Mouse (Mus musculus) CH12.LX (cell line): ENCODE data around the gene Amt. TPM values are rescaled to one million over a fixed set of nuclear protein-coding genes. Genes with fewer than 3 reads are reported as not detected.

Experiments
- DNase-seq: peaks from one replicate; pipeline ENCODE4 v3.0.0-alpha.2; 2013; ENCODE audit errors: extremely low read depth
- H3K27ac ChIP-seq: 2 replicates; pipeline ENCODE4 v1.5.1; 2012; ENCODE audit warnings: low read depth, mild to moderate bottlenecking, control low read depth, moderate library complexity; ENCODE audit not compliant: insufficient read depth
- H3K27me3 ChIP-seq: replicated peaks from 2 replicates; pipeline ENCODE3; 2012; ENCODE audit warnings: inconsistent platforms
- H3K36me3 ChIP-seq, 2 experiments: replicated peaks in 1 of 2; 2 replicates each; pipeline versions ENCODE3 to v1.6.1; 2012; ENCODE audit warnings: inconsistent platforms in 1 of 2, low read length in 1 of 2, mild to moderate bottlenecking in 1 of 2, mixed read lengths in 1 of 2, moderate library complexity in 1 of 2; ENCODE audit not compliant: control insufficient read depth in 1 of 2, insufficient read depth in 1 of 2
- H3K4me1 ChIP-seq, 2 experiments: 2 replicates each; pipeline ENCODE4 v1.6.1; 2012; ENCODE audit warnings: inconsistent platforms in 1 of 2, moderate library complexity in 1 of 2; ENCODE audit not compliant: insufficient read depth in 2 of 2, control insufficient read depth in 1 of 2
- H3K4me2 ChIP-seq: 2 replicates; pipeline ENCODE4 v1.6.1; 2012; ENCODE audit warnings: low read depth, mild to moderate bottlenecking, control low read depth; ENCODE audit not compliant: poor library complexity, insufficient read depth, severe bottlenecking
- H3K4me3 ChIP-seq, 3 experiments: fragments of 150-350 bp in 1 of 3; sonication (generic) in 1 of 3; replicated peaks in 1 of 3; 2 replicates each; pipeline versions ENCODE3 to v1.5.1; 2011 to 2012; ENCODE audit warnings: low read depth in 2 of 3, low read length in 2 of 3, mild to moderate bottlenecking in 2 of 3, moderate library complexity in 2 of 3, control low read depth in 1 of 3, improper control_type of control experiment in 1 of 3, inconsistent platforms in 1 of 3, mixed read lengths in 1 of 3; ENCODE audit not compliant: poor library complexity in 1 of 3
- H3K79me2 ChIP-seq: replicated peaks from 2 replicates; pipeline ENCODE4 v1.6.1; 2012; ENCODE audit warnings: mild to moderate bottlenecking, moderate library complexity; ENCODE audit not compliant: control insufficient read depth, poor library complexity, insufficient read depth, severe bottlenecking; ENCODE audit errors: extremely low read depth
- H3K9ac ChIP-seq: 2 replicates; pipeline ENCODE4 v1.6.1; 2012; ENCODE audit warnings: low read depth, mild to moderate bottlenecking, control low read depth, moderate library complexity; ENCODE audit not compliant: insufficient read depth
- H3K9me3 ChIP-seq: replicated peaks from 2 replicates; pipeline ENCODE3; 2012; ENCODE audit warnings: low read length, inconsistent platforms, mixed read lengths
- CHD1 ChIP-seq: IDR thresholded peaks from 2 replicates; pipeline ENCODE4 v1.6.1; 2012; ENCODE audit warnings: low read depth, low read length, improper control_type of control experiment, inconsistent platforms
- CHD2 ChIP-seq: IDR thresholded peaks from 2 replicates; pipeline ENCODE4 v1.6.1; 2011; ENCODE audit warnings: low read length, improper control_type of control experiment
- CTCF ChIP-seq, 2 experiments: IDR thresholded peaks in 1 of 2; conservative IDR thresholded peaks in 1 of 2; 2 replicates each; pipeline ENCODE4 v1.5.1; 2011 to 2012; ENCODE audit warnings: low read depth in 2 of 2, low read length in 2 of 2, improper control_type of control experiment in 1 of 2, inconsistent platforms in 1 of 2, mild to moderate bottlenecking in 1 of 2, moderate library complexity in 1 of 2
- E2F4 ChIP-seq: IDR thresholded peaks from 2 replicates; pipeline ENCODE4 v1.6.1; 2011; ENCODE audit warnings: low read depth, low read length, improper control_type of control experiment; ENCODE audit not compliant: insufficient replicate concordance
- ETS1 ChIP-seq: conservative IDR thresholded peaks from 2 replicates; pipeline ENCODE4 v1.6.1; 2012; ENCODE audit warnings: low read depth, mild to moderate bottlenecking, inconsistent platforms, low read length, improper control_type of control experiment, moderate library complexity
- GABPA ChIP-seq: IDR thresholded peaks from 2 replicates; pipeline ENCODE4 v1.6.1; 2012; ENCODE audit warnings: low read depth, low read length, improper control_type of control experiment, inconsistent platforms; ENCODE audit not compliant: insufficient replicate concordance
- HCFC1 ChIP-seq: IDR thresholded peaks from 2 replicates; pipeline ENCODE4 v1.6.1; 2012; ENCODE audit warnings: low read depth, mild to moderate bottlenecking, inconsistent platforms, low read length, improper control_type of control experiment
- IRF4 ChIP-seq: IDR thresholded peaks from 2 replicates; pipeline ENCODE4 v1.6.1; 2014; ENCODE audit warnings: low read depth, mild to moderate bottlenecking, inconsistent platforms, low read length, improper control_type of control experiment
- JUN ChIP-seq: IDR thresholded peaks from 2 replicates; pipeline ENCODE4 v1.6.1; 2011; ENCODE audit warnings: low read depth, mild to moderate bottlenecking, low read length, improper control_type of control experiment, moderate library complexity; ENCODE audit not compliant: insufficient read depth
- JUND ChIP-seq: conservative IDR thresholded peaks from 2 replicates; pipeline ENCODE4 v1.6.1; 2011; ENCODE audit warnings: low read depth, low read length, improper control_type of control experiment
- KAT2A ChIP-seq: IDR thresholded peaks from 2 replicates; pipeline ENCODE4 v1.6.1; 2012; ENCODE audit warnings: low read length, improper control_type of control experiment, inconsistent platforms; ENCODE audit not compliant: insufficient replicate concordance
- MAFK ChIP-seq: IDR thresholded peaks from 2 replicates; pipeline ENCODE4 v1.6.1; 2011; ENCODE audit warnings: low read length, improper control_type of control experiment; ENCODE audit not compliant: insufficient replicate concordance
- MAX ChIP-seq: IDR thresholded peaks from 2 replicates; pipeline ENCODE4 v1.6.1; 2011; ENCODE audit warnings: low read length, improper control_type of control experiment
- MAZ ChIP-seq: IDR thresholded peaks from 2 replicates; pipeline ENCODE4 v1.6.1; 2012; ENCODE audit warnings: low read depth, mild to moderate bottlenecking, inconsistent platforms, low read length, improper control_type of control experiment, moderate library complexity
- MXI1 ChIP-seq: IDR thresholded peaks from 2 replicates; pipeline ENCODE4 v1.6.1; 2011; ENCODE audit warnings: mild to moderate bottlenecking, low read depth, low read length, improper control_type of control experiment
- MYC ChIP-seq: IDR thresholded peaks from 2 replicates; pipeline ENCODE4 v1.6.1; 2011; ENCODE audit warnings: low read depth, mild to moderate bottlenecking, improper control_type of control experiment, low read length
- NELFE ChIP-seq: IDR thresholded peaks from 2 replicates; pipeline ENCODE4 v1.6.1; 2011; ENCODE audit warnings: low read depth, low read length, improper control_type of control experiment
- PAX5 ChIP-seq: IDR thresholded peaks from 2 replicates; pipeline ENCODE4 v1.6.1; 2012; ENCODE audit warnings: low read length, inconsistent platforms, mixed read lengths
- POLR2A ChIP-seq: IDR thresholded peaks from 2 replicates; pipeline ENCODE4 v1.6.1; 2011; ENCODE audit warnings: low read depth, mild to moderate bottlenecking, improper control_type of control experiment, low read length
- POLR2AphosphoS2 ChIP-seq: IDR thresholded peaks from 2 replicates; pipeline ENCODE4 v1.6.1; 2011; ENCODE audit warnings: low read depth, low read length, improper control_type of control experiment
- RAD21 ChIP-seq: IDR thresholded peaks from 2 replicates; pipeline ENCODE4 v1.6.1; 2011; ENCODE audit warnings: low read depth, mild to moderate bottlenecking, low read length, improper control_type of control experiment, moderate library complexity
- RCOR1 ChIP-seq: conservative IDR thresholded peaks from 2 replicates; pipeline ENCODE4 v1.6.1; 2012; ENCODE audit warnings: low read depth, mild to moderate bottlenecking, inconsistent platforms, low read length, improper control_type of control experiment
- SIN3A ChIP-seq: IDR thresholded peaks from 2 replicates; pipeline ENCODE4 v1.6.1; 2012; ENCODE audit warnings: low read length, improper control_type of control experiment, inconsistent platforms
- SMC3 ChIP-seq: IDR thresholded peaks from 2 replicates; pipeline ENCODE4 v1.6.1; 2011; ENCODE audit warnings: low read depth, low read length, improper control_type of control experiment
- TBP ChIP-seq: conservative IDR thresholded peaks from 2 replicates; pipeline ENCODE4 v1.6.1; 2011; ENCODE audit warnings: low read depth, low read length, improper control_type of control experiment
- TCF12 ChIP-seq: IDR thresholded peaks from 2 replicates; pipeline ENCODE4 v1.6.1; 2014; ENCODE audit warnings: low read depth, mild to moderate bottlenecking, inconsistent platforms, low read length, improper control_type of control experiment
- UBTF ChIP-seq: IDR thresholded peaks from 2 replicates; pipeline ENCODE4 v1.6.1; 2012; ENCODE audit warnings: low read depth, mild to moderate bottlenecking, inconsistent platforms, low read length, improper control_type of control experiment, moderate library complexity
- USF2 ChIP-seq: conservative IDR thresholded peaks from 2 replicates; pipeline ENCODE4 v1.6.1; 2011; ENCODE audit warnings: low read depth, low read length, improper control_type of control experiment
- ZC3H11A ChIP-seq: IDR thresholded peaks from 2 replicates; pipeline ENCODE4 v1.6.1; 2012; ENCODE audit warnings: low read depth, mild to moderate bottlenecking, inconsistent platforms, low read length, improper control_type of control experiment
- ZKSCAN1 ChIP-seq: IDR thresholded peaks from 2 replicates; pipeline ENCODE4 v1.6.1; 2012; ENCODE audit warnings: low read depth, inconsistent platforms, low read length, improper control_type of control experiment, borderline replicate concordance
- ZMIZ1 ChIP-seq: IDR thresholded peaks from 2 replicates; pipeline ENCODE4 v1.6.1; 2012; ENCODE audit warnings: low read depth, mild to moderate bottlenecking, inconsistent platforms, low read length, improper control_type of control experiment
- dilution Hi-C: fragments of 300-500 bp; cut with MboI; formaldehyde crosslinking; loops from 2 replicates; pipeline ENCODE4 v1.14.3; 2020; ENCODE audit warnings: low sequenced_read_pairs; ENCODE audit not compliant: extremely low pct_unique_long_range_greater_than_20kb, extremely low pct_ligation_motif_present
- in situ Hi-C: fragments of 300-500 bp; cut with MboI; formaldehyde crosslinking; loops from 3 replicates; pipeline ENCODE4 v1.14.3; 2019; ENCODE audit warnings: low sequenced_read_pairs, low pct_ligation_motif_present, low pct_unique_long_range_greater_than_20kb, mixed read lengths
- polyA plus RNA-seq: library from polyadenylated mRNA; unstranded; fragments of >175 nt; gene quantifications from 2 replicates; pipeline ENCODE4 v1.2.1, GENCODE M21; 2012; ENCODE audit warnings: low read depth; ENCODE audit not compliant: insufficient read length
- total RNA-seq, 2 experiments: library from RNA; depleted of rRNA; stranded (reverse); fragments of 300-350 nt in 1 of 2; fragments of >200 nt in 1 of 2; gene quantifications; 2 replicates each; pipeline ENCODE4 v1.2.3; 2012 to 2014

Gene Amt
- total and polyA plus RNA-seq, 3 experiments = 1.1 to 2.7 (median 1.5) TPM

DNA sequence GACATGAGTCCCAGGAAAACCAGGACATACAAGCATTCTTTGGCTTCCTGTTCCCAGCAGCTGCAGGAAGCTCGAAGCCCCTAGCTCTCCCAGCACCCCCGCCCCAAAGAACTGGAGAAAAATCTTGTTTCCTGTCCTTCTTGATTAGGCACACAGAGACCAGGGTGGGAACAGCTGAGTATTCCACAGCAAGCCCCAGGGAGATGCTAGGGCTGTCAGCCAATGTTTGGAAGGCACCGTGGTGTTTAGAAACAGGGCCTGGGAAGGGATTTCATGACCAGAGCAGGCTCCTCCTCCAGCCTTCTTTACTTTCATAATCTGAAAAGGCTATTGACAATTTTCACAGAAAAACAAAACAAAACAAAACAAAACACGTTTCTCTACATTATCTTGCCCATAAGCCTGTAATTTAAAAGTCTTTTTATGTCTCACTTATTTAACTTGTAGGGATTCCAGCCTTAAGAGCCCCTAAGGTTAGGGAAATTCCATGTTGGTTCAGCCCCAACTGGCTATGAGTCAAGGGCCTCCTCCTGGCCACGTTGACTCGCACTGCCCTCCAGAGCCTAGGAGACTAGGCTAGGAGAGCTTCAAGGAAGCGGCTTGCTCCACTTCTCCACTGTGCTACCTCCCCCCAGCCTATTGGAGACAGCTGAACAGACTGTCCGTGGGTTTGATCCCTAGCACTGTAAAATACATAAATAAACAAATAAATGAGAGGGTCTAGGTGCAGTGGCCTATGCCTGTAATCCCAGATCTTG is 16.4 kb upstream of the Amt start:
- dilution Hi-C loops = no loop called here
- no peaks in the 10 kb centered on the region for H3K79me2 ChIP-seq
- in situ Hi-C loops = loop anchor here (10.0 kb wide), 1 partner anchor 175 kb away; no protein-coding TSS in a partner anchor

DNA sequence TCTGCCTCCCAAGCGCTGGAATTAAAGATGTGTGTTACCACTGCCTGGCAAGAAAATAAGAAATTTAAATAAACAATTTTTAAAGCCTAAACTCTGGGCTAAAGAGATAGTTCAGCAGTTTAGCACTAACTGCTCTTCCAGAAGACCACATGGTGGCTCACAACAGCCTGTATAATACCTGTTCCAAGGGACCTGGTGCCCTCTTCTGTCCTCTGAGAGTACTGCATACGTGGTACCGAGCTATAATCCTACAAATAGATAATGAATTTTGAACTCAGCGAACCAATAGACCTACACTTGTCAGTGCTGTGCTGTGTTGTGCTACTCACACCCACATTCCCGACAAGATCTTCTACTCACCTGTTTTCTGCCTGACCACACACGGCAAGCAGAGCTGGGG is 12.2 kb upstream of the Amt start:
- Histone ChIP-seq H3K36me3 (no peaks in the 10 kb centered on the region), H3K4me2 (peak overlapping the region; percentile 65; the same call in 1 of the 2 replicates), H3K9me3 (no peaks in the 10 kb centered on the region), H3K27ac (no peak overlapping the region), H3K4me3 (no peak overlapping the region), H3K4me1 (peaks cover 0 to 8% of the 10 kb centered on the region in 2 experiments; a peak in 2 of 4 replicates), H3K27me3 (no peaks in the 10 kb centered on the region), H3K9ac (no peak overlapping the region), H3K79me2 (no peaks in the 10 kb centered on the region)
- dilution Hi-C loops = no loop called here
- in situ Hi-C loops = loop anchor here (10.0 kb wide), 1 partner anchor 180 kb away; no protein-coding TSS in a partner anchor
- peak; percentile 83 for DNase-seq
- TF ChIP-seq TCF12 (no peak), UBTF (no peak), TBP (no peak), CTCF (conservative IDR thresholded peaks at IDR 0.05 in 1 of 2, IDR thresholded peaks at IDR 0.05 in 1 of 2; ENCODE audit: low read depth in 2 of 2, low read length in 2 of 2) (peak; percentile 85 to 99), RCOR1 (no peak), SIN3A (0 out of 2 replicates have a peak, but pooled peaks have one; percentile 45), MYC (peak; percentile 95), IRF4 (peak; percentile 25), MAX (peak; percentile 63; the same call in 1 of the 2 replicates), PAX5 (no peak), GABPA (no peak), JUN (no peak), ZMIZ1 (no peak), RAD21 (peak; percentile 87), POLR2A (no peak), E2F4 (no peak), USF2 (no peak), MAZ (no peak), NELFE (peak; percentile 68; the same call in 1 of the 2 replicates), ZC3H11A (peak; percentile 67), POLR2AphosphoS2 (no peak), ZKSCAN1 (no peak), MXI1 (no peak), MAFK (no peak), HCFC1 (no peak)

More for the DNA sequence above, 16.4 kb upstream of the Amt start:
- no peak for DNase-seq
- no peak overlapping the region for H3K4me3 ChIP-seq
- no peak overlapping the region for H3K9ac ChIP-seq
- no peaks in the 10 kb centered on the region for H3K36me3 ChIP-seq
- peaks cover 0 to 8% of the 10 kb centered on the region in 2 experiments; a peak in 2 of 4 replicates for H3K4me1 ChIP-seq
- H3K27me3 ChIP-seq = peaks cover 7% of the 10 kb centered on the region
- no peaks in the 10 kb centered on the region for H3K9me3 ChIP-seq
- H3K27ac ChIP-seq = no peak overlapping the region
- no peak overlapping the region for H3K4me2 ChIP-seq
- TF ChIP-seq E2F4 (no peak), RCOR1 (no peak), KAT2A (no peak), USF2 (no peak), ZMIZ1 (no peak), RAD21 (no peak), ETS1 (no peak), CTCF (conservative IDR thresholded peaks at IDR 0.05 in 1 of 2, IDR thresholded peaks at IDR 0.05 in 1 of 2; ENCODE audit: low read depth in 2 of 2, low read length in 2 of 2) (no peak), POLR2AphosphoS2 (no peak), ZKSCAN1 (no peak), CHD1 (no peak), IRF4 (no peak), MYC (no peak), SMC3 (no peak), MAX (no peak), PAX5 (no peak), CHD2 (no peak), JUND (no peak)
